Mouse (Mus musculus) left cerebral cortex, adult 11 months (tissue): ENCODE data around the gene Srrm2.

Source experiments
- DNase-seq: peaks from one replicate; pipeline ENCODE4 v3.0.0; 2022; ENCODE audit warnings: low spot score

The Srrm2 gene

DNA sequence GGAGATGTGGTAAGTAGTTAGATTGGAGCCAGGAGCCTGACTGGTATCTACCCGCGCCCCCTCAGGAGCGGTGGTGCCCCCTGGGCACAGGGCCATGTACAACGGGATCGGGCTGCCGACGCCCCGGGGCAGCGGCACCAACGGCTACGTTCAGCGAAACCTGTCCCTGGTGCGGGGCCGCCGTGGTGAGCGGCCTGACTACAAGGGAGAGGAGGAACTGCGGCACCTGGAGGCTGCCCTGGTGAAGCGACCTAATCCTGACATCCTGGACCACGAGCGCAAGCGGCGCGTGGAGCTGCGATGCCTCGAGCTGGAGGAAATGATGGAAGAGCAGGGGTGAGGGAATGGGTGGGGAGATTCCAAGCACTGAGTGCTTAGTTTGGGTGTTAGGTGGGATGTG lies 16.5 kb downstream of the Srrm2 start:
- no peak for DNase-seq

DNA sequence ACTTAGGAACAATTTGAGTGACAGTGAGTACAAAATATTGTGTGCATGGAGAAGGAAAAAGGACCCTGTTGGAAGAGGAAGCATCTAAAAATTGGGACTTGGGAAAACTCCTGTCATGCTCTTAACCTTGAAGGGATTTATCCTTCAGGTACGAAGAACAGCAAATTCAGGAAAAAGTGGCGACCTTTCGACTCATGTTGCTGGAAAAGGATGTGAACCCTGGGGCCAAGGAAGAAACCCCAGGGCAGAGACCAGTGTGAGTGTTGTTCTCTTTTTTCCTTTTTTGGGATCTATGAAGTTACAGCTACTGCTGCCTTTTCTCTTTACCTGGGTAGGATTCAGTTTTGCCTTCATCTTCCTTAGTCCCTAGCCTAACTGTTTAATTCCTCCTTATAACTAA lies 17.6 kb downstream of the Srrm2 start:
- DNase-seq: no peak

DNA sequence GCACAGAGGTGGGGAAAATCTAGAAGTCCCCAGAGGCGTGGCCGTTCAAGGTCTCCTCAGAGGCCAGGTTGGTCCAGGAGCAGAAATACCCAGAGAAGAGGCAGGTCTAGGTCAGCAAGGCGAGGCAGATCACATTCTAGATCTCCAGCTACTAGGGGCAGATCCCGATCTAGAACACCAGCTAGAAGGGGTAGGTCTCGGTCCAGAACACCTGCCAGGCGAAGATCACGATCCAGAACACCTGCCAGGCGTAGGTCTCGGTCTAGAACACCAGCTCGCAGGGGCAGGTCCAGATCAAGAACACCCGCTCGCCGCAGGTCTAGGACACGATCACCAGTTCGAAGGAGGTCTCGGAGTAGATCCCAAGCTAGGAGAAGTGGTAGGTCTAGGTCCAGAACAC lies 25.3 kb downstream of the Srrm2 start:
- no peak for DNase-seq

DNA sequence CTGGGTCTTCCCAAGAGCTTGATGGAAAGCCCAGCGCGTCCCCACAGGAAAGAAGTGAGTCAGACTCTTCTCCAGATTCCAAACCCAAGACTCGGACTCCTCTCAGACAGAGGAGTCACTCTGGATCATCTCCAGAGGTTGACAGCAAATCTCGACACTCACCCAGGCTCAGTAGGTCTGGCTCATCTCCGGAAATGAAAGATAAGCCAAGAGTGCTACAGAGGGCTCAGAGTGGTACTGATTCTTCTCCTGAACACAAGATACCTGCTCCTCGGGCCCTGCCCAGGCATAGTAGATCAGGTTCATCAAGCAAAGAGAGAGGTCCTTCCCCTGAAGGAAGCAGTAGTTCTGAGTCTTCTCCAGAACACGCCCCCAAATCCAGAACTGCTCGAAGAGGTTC lies 28.2 kb downstream of the Srrm2 start:
- no peak for DNase-seq

DNA sequence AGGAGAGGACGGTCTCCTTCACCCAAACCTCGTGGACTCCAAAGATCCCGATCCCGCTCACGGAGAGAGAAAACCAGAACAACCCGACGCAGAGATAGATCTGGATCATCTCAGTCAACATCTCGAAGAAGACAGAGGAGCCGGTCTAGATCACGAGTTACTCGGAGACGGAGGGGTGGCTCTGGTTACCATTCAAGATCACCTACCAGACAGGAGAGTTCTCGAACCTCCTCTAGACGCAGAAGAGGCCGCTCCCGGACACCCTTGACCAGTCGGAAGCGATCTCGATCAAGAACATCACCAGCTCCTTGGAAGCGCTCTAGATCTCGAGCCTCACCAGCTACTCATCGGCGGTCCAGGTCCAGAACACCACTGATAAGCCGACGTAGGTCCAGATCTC lies 28.9 kb downstream of the Srrm2 start:
- DNase-seq: no peak

DNA sequence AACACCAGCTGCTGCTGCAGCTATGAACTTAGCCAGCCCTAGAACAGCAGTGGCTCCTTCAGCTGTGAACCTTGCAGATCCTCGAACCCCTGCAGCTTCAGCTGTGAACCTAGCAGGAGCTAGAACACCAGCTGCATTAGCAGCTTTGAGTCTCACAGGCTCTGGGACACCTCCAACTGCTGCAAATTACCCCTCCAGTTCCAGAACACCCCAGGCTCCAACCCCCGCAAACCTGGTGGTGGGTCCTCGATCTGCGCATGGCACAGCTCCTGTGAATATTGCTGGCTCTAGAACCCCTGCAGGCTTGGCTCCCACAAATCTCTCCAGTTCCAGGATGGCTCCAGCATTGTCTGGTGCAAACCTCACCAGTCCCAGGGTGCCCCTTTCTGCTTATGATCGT lies 30.4 kb downstream of the Srrm2 start:
- no peak for DNase-seq

DNA sequence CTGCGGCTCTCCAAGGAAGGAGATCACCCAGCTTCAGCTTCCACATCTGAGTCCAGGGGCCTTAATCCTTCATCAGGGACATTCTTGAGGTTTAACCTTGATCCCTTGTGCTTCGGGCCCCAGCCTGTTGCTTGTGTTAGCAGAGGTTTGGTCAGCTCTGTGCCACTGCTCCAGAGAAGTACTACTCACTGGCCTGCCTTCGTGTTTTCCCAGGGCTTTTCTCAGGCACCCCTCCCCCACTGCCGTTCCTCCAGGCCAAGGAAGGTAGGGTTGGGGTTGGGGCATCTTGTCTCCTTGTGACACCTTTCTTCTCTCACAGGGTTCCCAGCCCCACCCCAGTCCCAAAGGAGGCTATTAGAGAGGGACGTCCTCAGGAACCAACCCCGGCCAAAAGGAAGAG lies 31.8 kb downstream of the Srrm2 start:
- DNase-seq: no peak

DNA sequence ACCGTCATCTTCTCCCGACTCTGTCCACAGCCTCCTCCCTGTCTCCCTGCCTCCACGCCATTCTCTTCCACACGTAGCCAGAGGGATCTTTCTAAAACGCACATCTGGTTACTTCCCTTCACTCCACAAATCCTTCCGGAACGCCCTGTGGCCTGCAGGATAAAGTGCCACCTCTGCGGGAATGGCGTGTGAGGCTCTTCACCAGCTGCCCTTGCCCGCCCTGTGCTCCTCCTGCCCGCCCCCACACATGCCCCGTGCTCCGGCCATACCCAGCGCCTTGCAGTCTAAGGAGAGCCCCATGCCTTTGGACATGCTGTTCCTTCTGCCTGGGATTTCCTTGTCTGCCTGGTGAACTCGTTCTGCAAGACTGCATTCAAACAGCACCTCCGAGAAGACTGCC lies 32.7 kb downstream of the Srrm2 start:
- no peak for DNase-seq

DNA sequence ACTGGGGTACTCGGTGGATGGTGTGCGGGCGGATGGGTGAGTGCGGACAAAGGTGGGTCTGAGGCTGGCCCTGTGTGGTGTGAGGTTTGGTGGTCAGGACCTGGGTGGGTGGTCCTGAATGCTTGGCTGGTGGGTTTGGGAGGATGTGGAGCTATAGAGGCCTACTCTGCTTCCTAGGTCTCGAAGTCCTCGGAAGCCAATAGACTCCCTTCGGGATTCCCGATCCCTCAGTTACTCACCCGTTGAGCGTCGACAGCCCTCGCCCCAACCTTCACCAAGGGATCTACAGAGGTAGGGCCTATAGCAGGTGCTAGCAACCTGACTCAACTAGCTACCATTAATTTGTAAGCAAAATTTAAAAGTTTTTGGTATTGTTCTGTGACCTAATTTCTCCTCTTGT lies 33.3 kb downstream of the Srrm2 start:
- DNase-seq: no peak

DNA sequence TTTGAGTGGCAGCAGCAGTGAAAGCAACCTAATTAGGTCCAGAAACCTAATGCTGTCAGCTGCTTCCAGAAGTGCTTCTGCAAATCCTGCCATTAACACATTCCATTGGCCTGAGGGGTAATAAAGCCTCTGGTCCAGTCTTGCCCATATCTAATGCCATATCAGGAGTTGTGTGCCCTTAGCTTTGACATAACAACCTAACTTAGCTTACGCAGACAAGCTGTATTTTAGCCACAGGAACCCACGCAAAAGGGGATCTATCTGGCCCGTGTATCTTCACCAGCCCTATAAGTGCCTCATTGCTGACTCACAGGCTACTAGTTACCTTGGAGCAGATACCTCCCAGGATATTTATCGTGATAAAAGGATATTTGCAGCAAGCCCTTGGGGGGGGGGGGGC lies 35.3 kb downstream of the Srrm2 start:
- DNase-seq: no peak

DNA sequence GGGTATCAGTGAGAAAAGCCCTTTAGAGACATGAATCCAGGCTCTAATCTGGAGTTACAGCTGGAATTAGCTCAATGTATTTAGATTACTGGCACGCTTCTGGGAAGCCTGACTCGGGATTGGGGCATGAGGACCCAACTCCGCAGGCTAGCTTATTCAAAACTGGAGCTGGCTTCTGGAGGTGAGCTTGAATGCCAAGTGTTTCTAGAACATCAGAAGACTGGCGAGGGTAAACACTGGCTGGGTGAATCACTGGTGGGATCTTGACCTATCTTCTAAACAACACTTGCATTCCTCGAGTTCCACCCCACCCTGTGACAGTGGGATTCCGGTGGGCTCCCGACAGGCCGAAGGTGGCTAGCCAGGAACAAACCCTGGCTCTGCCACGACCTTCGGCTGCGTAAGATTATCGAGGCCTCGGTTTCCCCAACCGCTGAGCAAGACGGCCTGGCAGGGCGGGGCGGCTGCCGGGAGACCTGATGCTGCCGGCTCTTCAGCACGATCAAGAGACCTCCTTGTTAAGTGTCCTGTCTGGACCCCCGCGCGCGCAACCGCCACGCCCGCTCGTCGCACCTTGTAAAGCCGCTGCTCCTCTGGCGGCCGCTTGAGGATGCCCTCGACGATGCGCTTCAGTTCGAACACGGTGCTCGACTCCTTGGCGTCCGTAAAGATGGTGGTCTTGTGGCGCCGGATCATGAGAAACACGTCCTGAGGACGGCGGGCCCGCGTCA lies 38.1 kb downstream of the Srrm2 start:
- DNase-seq: no peak

DNA sequence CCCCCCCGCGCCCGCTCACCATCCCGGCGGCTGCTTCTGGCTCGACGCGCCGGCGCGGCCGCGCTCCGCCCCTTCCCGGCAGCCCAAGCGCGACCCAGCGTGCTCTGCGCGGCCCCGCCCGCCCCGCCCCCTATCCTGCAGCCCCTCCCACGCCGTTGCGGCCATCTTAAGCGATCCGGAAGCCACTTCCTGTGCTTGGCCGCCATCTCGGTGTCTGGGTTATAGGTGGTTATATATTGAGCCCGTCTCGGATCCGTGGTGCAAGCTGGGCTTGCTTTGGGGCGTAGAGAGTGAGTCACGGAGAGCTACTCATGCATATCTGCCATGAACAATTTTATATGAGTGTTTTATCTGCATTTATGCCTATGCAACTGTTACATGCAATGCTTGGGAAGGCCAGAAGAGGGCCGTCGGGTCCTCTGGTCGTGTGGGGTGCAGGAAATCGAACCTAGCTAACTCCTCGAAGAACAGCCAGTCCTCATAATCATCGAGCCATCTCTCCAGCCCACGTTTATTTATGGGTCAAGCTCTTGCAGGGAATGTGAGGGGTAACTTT lies 38.8 kb downstream of the Srrm2 start, which contains the start of gene Elob:
Gene Elob, minus strand, starts transcription at position 73 of the 556 bp plus-strand sequence.
- DNase-seq: peak; percentile 74

DNA sequence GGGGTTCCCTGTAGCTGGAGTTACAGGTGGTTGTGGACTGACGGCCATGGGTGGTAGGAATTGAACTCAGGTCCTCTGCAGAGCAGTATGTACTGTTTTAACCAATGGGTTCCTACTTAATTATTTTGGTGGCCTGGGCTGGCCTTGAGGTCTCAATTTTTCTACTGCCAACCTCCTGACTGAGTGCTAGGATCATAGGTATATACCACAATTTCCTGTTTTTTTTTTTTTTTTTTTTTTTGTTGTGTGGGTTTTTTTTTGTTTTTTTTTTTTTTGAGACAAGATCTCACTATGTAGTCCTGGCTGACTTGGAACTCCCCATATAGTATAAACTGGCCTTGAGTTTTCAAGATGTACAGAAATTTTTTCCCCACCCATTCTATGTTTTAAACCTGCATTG lies 40.9 kb downstream of the Srrm2 start:
- no peak for DNase-seq

DNA sequence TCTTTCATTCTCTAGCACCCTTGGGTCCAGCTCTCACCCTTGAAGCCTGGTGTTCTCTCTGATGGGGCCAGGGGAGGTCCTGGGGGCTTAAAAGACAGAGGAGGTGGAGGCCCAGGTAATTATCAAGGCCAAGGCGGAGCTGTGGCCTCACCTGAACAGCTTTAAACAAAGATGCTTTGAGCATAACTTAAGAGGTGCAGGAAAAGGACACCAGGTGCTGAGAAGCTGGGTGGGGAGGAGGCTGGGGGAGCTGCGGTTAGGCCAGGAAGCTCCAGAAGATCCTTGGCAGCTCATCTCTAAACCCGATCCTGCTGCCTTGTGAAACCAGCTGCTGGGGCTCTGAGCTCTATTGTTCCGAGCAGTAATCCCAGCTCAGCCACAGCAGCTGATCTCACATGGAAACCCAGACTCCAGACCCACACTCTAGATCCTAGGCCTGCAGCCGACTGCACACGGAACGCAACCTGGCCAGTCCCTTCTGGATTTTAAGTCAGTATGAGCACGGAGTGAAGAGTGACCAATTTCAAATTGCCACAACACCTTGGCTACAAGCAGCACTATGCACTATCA lies 45.8 kb downstream of the Srrm2 start, which contains the start of gene Prss33:
Gene Prss33, minus strand, starts transcription at position 51 of the 570 bp plus-strand sequence.
- no peak for DNase-seq

DNA sequence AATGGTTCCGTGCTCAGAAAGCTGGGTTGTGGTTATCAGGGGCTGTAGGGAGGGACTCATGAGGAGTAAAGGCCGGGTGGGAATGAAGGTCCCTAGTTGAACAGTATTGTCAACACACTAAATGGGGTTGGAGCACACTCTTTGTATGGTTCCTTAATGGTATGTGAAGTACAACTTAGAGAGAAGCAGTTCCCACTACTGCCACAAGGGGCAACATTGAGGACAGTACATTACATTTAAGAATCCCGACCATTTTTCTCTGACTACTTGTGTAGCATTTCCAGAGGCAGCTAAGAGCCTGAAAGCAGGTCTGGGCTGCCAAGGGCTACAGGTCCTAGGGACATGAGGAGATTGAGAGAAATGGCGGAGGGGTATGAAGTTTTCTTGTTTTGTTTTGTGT lies 50.8 kb downstream of the Srrm2 start:
- DNase-seq: no peak

DNA sequence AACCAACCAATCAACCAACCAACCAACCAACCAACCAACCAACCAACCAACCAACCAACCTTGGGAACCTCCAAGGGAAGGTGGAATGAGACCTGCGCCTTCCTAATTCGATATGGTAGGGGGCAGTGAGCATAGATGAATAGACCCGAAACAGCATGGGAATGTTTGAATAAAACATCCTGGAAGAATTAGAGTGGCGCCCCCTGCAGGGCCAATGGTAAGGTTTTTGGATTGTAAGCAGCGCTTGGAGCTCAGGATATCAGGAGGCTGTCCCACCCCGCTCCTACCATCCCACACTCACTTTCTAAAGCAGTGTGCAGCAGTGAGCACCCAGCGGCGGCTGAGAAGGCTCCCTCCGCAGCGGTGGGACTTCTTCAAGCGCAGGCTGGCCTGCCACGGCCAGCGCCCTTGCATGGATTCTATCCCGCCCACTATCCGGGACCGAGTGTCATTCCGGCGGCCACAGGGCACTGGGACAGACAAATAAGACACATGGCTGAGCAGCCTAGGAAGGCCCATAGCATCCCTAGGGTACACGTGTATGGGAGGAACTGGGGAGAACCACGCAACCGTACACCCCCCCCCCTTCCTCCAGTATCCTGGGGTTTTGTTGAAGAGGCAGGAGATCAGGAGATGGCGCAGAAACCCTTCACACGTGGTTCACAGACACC lies 52.9 kb downstream of the Srrm2 start:
- no peak for DNase-seq

DNA sequence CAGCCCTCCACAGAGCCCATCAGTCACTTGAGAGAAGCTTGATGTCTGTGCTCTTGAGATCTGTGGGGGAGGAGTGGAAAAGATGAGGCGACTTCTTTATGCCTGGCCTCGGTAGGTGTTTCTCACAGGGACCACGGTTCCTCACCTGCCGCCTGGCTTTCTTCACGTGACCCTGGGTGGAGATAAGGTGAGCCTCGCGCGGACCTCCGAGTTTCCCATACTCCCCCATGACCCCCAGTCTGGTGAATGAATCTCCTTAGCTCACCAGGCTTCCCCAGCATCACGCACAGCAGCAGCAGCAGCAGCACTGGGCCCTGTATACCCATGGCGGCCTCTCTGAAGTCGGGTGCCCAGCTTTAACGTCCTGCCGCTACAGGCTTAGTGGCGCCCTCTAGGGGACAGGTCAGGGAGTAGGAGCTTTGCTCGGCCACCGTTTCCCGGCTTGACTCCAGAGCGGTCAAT lies 53.5 kb downstream of the Srrm2 start, which contains the start of the genes Prss32 and Prss41:
Gene Prss32, plus strand, starts transcription at position 44 of the 462 bp plus-strand sequence.
Gene Prss41, minus strand, starts transcription at position 361 of the 462 bp plus-strand sequence.
- no peak for DNase-seq

DNA sequence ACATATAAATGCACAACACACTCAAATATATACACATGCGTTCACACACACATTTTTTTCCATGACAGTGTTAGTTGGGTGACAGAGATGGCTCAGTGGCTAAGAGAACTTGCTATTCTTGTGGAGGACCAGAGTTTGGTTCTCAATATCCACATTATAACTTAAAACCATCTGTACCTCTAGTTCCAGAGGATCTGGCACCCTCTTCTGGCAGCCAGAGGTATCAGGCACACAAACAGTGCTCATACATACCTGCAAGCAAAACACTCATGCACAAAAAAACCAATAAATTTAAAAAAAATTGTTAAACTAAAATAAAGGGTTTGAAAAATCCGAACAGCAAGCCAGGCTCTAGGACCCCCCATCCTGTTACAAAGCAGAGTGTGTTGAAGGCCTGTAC lies 59.7 kb downstream of the Srrm2 start:
- no peak for DNase-seq

DNA sequence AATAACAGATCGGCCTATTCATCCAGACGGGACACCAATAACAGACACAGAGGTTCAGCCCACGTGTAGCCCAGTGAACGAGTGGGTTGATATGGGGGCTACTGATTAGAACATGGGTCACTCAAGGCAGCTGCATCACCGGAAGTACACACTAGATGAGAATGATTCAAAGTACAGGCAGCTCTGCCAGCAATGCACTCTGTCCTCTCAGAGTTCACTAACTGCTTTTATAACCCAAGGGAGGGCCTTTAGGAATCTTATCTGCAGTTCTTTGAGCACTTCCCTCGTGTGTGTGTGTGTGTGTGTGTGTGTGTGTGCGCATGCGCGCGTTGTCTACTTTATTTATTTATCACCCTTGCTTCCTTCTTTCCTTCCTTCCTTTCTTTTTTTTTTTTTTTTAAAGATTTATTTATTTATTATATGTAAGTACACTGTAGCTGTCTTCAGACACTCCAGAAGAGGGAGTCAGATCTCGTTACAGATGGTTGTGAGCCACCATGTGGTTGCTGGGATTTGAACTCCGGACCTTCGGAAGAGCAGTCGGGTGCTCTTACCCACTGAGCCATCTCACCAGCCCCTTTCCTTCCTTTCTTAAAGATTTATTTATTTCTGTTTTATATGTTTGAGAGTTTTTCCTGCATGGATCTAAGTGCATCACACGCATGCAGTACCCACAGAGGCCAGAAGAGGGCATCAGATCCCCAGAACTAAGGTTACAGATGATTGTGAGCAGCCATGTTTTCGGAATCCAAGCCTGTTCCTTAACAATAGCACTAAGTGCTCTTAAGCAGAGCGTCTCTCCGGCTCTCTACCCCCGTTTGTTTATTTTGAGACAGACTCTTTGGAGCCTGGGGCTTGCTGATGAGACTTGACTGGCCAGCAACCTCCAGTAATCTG lies 60.8 kb downstream of the Srrm2 start:
- DNase-seq: peak; percentile 45

DNA sequence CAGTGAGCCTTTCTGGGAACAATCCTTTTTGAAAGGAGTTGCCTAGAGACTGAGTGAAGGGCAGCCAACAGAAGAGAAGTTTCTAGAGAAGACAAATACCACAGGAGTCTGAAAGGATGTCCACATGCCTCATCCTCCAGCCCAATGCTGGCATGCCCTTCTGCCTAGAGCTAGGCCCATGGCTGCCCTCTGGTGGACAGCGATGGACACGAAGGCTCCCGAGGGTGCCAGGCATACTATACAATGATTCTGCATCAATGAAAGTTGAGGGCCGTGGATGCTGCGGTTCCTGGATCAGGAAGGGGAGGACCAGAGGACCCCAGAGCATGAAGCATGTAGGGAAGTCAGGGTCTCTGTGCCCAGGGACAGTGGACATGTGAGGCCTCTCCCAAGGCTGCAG lies 63.0 kb downstream of the Srrm2 start:
- DNase-seq: no peak

DNA sequence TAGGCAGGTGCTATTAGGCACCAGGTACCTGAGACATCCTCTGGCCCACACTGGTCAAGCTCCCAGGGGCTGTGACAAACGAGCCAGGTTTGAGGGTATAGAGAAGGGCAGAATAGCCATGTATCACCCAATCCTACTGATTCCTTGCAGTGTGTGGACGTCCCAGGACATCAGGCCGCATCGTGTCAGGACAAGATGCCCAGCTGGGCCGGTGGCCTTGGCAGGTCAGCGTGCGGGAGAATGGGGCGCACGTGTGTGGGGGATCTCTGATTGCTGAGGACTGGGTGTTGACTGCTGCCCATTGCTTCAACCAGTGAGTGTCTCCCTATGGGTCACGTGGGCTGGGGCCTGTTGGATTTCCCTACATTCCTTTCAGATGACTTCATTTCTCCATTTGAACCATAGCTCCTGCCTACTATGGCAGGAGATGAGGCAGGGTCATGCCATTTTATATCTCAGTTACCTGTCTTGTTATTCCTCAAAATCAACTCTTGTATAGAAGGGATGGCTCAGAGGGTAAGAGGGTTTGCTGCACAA lies 64.0 kb downstream of the Srrm2 start:
- no peak for DNase-seq
